Mouse (Mus musculus) embryo, embryonic 10 days (tissue): ENCODE data around the gene Camta1.

Source experiments
- DNase-seq: peaks from one replicate; pipeline ENCODE4 v3.0.0-alpha.2; 2015; ENCODE audit warnings: low spot score

The Camta1 gene

DNA sequence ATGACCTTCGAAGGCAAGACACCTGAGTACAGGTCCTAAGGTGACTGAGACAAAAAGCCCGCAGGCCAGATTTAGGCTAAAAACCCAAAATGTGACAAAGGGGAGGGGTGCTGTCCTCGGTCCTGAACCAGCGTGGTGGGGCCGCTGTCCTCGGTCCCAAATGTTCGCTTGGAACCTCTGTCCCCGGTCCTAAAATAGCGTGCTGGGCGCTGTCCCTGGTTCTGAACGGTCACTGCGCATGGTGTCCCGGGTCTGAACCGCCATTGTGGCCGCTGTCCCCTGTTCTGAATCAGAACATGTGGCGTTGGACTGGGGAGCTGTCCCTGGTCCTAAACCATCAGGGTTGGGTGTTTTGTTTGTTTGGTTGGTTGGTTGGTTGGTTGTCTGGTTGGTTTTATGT is 257.2 kb downstream of the Camta1 start:
- DNase-seq: peak; percentile 96

DNA sequence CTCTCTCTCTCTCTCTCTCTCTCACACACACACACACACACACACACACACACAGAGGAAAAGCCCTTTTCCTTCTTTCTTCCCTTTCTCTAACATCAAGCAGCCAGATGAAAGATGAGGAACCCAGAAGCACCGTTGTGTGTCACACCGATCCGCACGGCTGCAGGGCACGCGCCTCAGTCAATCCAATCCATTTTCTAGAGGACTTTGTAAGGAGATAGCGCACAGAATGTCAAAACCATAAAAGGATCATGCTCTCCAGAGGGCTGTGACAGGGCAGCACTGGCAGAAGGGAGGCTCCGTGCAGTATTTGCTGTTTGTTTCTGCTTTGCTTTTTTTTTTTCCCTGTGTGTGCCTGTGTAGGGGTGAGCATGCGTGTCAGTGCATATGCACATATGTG is 258.1 kb downstream of the Camta1 start:
- no peak for DNase-seq

DNA sequence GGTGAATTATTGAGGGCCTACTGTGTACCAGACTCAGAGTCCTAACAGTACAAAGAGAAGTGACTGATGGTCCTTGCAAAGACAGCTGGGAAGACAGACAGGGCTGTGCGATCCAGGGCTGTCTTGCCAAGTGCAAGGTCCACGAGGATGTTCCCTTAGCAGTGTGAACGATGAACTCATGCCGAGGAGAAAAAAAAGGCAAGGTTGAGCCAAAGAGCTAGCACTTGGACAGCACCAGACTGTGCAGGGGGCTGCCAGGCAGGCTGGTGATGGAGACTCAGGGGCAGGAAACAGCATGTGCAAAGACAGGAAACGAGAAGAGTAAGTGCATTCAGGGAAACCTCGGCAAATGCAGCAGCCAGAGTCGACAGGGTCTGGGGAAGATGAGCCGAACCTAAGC is 266.6 kb downstream of the Camta1 start:
- no peak for DNase-seq

DNA sequence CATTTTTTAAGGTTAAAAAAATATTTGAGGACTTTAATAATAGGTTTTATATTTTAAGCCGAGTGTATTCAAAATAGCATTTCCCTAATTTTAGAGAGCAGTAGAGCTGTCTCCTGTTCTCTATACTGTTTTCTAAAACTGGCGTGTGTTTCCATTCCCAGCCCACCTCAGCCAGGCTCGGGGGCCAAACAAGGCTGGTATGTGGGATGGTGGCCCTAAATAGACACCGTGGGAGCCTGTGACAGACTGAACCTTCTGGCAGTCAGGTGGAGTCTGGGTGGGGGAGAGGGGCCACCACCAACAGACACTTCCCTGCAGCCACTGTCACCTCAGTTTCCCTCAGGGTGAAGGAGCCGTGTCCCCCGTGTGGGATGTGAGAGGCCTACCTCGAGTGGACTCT is 268.6 kb downstream of the Camta1 start:
- DNase-seq: no peak

DNA sequence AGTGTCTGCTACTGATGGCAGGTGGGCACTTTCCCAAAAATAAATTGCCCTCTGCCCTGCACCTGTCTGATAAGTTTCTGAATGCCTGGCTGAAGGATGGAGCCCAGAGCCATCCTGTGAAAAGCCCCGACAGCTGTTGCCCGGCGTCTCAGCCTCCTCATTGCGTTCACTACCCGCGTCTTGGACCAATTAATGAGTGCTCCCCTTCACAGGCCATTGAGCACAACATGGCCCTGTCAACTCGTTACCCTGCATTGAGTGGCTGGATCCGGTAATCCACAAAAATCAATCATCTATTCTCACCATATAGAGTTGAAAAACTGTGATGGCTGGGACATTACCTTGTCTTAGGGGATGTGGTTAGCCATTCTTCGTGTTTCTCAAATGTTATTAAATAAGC is 275.6 kb downstream of the Camta1 start:
- DNase-seq: no peak

DNA sequence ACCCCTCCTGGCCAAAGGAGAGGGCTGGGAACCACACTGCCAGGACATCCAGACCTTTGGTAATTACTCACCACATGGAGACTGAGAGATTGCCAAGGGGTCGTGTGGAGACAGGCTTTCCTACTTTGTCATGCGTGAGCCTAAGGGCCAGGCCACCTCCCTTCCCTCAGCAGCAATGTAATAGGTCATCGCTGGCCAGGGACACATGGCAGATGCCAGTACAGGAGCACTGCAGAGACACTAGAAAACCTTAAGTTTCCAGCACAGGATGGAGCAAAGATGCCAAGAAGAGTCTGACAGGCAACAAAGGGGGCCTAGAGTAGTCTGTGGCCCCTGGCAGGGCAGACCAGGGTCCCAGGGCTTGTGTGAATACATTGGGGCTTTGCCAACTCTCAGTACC is 283.7 kb downstream of the Camta1 start:
- no peak for DNase-seq

DNA sequence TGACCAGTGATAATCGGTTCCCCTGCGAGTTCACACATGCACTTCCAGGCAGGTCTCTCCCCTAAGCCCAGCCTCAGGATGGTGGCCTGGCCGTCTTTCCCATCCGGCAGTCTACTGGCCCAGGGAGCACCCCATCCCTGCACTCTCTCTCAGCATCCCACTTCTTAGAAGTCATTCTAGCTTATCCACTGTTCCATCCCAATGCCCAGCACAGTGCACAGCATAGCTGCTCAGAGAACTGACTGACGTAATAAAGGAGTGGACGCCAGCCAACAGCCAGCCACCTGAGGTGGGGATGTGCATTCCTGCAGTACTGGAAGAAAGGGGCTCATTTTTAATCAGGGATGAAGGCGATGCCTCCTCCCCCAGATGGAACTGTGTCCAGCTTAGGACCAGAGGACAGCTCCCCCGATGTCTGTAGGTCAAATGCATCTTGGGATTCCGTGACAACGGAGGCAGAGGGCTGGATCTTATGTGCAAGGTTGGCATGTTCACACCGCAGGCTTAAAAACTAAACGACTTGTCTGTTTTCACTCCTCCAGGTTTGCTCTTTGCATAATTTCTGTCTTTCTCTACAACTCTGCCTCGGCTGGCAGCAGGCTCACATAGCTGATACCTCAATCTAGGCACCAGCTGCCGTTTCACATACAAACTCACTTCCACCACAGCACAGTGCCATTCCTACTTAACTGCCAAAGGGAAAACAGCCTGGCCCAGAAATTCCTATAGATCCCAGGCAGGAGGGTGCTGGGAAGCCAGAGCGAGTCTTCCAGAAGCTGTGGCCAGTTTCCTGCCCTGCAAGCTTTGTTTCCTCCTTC is 285.2 kb downstream of the Camta1 start:
- DNase-seq: no peak

DNA sequence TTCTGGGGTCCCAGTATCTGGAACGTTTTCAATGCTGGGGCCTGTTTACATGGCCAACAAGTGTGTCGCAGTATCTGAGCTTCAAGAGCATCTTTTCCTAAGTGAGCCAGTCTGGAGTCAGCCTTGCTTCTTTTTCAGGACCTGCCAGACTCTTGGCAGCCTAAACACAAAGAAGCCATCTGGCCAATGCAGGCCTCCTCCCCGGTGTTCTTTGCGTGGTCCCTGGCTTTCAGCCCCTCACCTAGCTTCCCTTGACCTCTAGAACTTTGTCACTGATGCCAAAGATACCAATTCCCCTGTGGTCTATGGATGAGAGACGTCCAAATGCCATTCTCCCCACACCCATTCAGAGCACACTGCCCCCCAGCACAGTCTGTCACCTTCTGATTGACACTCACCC is 289.0 kb downstream of the Camta1 start:
- no peak for DNase-seq

DNA sequence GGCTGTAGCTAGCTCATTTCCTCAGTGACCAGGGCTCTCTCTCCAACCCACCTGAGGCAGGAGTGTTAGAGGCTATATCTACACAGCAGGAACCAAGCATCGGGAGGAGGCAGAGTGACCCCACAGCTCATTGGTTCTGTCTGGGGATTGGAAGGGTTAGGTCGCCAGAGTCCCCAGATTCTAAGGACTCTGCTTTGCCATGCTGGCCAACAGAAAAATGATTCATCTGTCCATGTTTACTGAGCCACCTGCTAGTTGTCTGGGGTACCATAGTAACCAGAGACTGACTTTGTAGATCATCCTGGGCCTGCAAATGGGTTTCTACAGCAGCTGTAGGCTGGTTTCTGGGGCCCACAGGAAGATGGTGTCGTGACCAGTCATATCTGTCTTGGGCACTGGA is 292.1 kb downstream of the Camta1 start:
- no peak for DNase-seq

DNA sequence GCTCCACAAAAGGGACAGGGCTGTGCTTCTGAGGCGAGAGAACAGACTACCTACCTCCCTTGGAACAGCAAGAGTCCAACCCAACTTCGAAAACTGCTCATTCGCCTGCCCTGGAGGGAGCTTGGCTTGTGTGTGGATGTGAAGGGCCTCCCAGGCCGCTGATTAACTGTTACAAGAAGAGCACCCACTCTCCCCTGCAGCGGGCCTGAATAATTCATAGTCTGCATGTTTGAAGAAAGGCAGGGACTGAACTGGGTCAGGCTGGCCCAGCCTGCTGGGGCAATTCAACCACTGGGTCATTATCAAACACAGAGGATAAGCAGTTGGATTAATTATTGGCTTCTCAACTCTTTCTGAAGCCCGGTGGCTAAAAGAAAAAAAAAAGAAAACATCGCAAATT is 292.8 kb downstream of the Camta1 start:
- DNase-seq: no peak

DNA sequence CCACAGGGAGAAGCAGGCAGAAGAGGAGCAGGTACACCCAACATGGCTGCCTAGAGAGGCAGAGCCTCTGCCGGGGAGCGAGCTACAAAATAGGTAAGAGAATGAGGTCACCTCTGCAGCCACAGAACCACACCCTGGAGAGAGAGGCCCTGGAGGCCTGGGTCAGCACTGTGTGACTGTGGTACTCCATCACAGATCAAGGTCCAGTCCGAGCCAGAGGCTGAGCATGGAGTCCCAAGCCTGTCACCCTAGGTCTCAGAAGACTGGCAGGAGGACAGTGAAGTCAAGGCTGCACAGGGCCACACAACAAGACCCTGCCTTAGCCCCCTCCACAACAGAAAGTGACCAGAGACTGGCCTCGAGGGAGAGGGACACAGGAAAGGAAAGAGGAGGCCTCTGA is 294.6 kb downstream of the Camta1 start:
- DNase-seq: no peak

DNA sequence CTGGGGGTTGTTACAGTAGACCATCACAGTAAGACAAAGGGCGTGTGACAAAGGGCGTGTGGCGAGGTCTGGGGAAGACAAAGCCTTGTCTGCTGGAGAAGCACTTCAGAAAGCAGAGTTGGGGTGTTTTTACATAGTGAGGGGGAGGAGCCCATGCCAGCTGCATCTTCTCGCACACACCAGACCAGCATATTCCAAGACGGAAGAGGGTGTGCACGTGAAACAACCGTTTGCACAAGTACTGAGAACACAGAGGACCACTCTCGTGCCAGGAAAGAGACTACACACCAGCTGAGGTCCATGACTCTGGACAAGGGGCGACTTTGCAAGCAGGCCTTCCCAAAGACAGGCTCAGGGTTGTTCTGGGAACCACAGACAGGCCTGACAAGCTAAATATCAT is 306.2 kb downstream of the Camta1 start:
- no peak for DNase-seq

DNA sequence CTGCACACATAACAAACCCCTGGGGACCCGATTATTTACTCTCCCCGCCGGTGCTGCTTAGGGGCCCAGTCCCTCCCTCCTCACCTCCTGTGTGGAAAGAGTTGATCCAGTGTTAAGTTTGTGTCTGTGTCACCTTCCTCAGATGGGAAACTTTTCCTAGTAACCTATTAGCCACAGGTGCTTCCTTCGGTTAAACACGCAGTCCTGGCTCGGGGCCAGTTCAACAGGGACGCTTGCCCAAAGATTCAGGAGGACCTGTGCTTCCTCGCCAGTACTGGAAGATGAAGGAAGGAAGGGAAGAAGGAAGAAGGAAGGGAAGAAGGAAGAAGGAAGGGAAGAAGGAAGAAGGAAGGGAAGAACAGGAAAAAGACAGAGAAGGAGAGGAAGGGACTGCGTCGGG is 312.2 kb downstream of the Camta1 start:
- no peak for DNase-seq

DNA sequence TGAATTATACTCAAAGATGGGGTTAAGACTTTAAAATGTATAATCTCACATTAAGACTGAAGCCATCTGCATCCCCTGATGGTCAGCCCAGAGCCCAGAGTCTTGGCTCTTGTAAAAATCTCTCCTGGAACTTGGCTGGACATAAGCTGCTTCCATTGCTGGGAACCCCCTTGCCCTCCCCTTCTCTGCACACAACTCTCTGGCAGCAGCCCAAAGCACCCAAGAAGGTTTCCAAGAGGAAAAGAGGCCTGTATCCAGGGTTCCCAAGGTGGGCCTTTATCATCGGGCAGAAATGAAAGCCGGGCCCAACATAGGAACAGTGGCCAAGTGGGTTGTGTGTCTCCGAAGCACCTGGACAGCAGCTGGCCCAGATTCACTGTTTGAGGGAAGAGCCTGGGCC is 316.2 kb downstream of the Camta1 start:
- DNase-seq: no peak

DNA sequence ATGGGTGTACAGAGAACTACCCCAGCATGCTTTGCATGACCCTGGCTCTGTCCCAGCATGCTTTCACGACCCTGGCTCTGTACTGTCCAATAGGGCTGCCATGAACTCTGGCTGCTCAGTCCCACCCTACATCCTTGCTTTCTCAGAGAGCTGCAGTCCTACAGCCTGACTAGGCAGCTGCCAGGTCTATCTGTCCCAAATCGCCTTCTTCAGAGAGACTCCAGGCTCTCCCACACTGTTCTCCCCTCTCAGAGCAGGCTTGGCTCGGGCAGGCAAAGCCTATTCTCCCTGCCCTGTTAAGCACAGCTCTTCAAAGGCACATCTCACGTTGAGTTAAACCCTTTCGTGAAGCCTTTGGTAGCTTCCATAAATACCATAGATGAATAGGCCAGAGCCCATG is 317.5 kb downstream of the Camta1 start:
- DNase-seq: no peak

DNA sequence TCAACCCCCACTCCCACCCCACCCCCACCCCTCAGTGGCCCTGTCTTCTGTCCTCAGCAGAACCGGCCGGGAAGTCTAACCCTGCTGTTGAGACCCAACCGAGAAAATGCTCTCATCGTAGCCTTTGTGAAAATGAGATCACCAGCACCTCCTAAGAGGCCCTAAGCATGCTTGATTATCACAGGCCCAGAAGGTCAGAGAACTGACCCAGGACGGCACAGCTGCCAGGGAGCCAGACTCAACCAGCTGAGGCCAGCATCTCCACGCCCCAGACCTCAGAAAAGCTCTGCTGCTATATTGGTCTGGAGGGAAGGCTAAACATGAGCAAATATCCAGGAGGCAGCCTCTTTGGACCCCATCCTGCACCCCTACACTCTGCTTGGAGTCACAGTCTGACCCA is 321.1 kb downstream of the Camta1 start:
- no peak for DNase-seq

DNA sequence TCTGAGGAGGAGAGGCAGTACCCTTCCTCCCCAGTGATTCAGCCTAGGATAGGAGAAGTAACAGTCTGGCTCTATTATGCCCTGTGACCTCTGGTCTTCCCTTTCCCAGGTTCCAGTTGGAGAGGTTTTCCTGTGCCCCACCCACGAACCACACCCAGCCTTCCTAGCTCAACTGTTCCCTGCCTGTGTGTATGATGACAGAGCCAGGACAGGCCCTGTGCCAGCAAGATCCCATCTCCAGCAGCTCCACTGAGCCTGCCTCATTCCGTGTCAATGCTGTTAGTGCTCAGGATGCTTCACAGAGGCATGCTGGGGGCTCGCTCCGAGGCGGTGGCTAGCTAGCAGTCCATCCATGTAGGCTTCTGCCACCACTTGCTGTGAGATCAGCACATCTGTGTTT is 321.8 kb downstream of the Camta1 start:
- no peak for DNase-seq

DNA sequence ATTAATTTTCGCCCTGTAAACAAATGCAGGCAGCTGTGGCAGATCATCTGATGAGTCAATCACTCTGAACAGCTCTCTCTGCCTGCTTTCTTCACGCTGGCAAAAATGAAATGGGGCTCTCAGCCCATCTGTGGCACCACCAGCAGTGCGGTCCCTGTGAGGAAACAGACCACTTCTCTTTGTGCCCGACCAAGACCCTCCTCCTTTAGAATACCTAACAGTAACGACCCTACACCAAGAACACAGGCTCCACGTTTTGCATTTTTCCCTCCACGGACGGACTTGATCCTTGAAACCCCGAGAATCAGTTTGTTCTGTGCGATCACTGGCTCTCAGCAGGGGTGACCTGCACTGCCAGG is 322.5 kb downstream of the Camta1 start:
- no peak for DNase-seq

DNA sequence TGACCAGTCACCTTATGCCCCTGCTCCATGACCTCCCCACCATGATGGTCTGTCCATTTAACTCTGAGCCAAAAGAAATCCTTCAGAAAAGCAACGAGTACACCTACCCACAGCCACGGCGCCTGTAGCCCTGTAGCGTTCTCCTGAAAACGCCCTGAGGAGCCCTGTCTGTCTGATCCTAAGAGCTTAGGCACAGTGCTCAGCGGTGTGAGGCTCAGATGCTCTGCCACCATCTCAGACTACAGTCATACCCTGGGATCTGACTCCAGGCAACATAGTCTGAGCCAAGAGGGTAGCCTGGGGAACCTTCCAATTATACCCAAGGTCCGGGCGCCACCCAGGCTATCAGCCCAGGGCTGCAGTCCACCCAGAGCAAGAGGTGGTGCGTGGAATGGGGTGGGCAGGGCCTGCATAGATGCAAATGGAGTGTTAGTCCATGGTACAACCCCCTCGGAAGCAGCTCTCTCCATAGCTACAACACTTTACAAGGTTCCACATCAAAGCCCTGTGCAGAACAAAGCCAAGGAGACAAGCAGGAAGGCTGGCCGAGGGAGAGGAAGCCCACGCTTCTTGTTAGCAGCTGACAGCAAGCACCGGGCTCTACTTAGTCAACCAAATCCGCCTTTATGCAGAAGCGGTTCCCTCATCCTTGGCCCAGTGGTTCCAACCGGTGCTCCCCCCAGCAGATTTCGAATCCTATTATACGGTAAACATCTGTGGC is 323.1 kb downstream of the Camta1 start:
- DNase-seq: no peak

DNA sequence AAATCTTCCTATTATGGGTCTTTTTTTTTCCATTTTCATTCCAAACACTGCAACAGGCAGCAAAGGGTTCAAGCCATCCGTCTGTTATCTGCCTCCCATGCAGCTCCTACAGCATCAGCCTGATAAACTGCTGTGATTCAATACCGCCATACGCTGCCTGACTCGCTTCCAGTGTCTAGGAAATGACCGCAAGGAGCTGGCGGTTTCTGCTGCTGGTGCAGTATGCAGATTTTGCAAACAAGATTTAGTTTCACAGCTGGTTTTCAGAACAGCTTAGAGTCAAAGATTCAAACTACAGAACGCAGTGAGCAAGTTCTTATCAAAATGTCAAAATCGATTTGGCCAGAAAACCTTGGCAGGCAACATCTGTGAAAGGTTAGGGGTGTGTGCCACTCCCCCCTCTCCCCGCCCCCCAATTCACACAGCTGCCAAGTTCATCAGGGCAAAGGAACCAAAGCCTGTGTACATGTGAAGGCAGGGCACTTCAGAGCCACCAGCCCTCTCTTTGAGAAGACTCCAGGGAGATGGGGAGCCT is 325.7 kb downstream of the Camta1 start:
- peak; percentile 27 for DNase-seq

DNA sequence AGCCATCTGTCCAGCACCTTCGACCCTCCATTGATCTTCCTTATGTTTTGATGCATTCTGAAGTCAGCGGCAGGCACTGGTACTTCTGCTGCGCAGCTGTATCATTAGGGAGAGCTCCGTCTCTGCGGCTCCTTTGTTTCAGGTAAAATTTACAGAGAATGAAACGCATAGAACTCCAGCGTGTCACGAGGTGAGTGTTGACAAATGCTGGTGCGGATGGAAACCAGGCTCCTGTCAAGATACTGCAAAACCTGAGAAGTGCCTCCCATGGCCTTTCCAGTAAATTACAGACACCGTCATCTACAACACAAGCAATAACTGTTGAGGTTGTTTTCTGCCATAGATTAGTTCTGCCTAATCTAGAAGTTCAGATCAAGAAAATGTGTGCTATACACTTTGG is 328.2 kb downstream of the Camta1 start:
- peak; percentile 26 for DNase-seq

DNA sequence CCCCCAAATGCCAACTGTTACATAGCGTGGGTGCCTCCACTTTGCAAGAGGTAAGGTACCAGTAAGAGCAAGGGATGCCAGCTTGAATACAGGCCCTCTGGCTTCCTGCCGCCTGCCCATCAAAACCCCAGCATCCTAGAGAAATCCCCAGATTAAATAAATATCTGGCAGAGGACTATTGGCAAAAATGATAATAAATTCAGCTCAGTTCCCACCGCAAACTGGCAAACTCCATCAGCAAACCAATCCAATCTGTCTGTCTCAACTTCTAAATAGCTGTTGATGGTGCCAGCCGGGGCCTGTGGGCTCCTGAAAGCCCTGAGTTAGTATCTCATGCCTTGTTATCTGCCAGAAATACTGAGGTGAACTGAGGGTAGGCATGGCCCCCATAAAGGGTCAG is 333.2 kb downstream of the Camta1 start:
- no peak for DNase-seq

DNA sequence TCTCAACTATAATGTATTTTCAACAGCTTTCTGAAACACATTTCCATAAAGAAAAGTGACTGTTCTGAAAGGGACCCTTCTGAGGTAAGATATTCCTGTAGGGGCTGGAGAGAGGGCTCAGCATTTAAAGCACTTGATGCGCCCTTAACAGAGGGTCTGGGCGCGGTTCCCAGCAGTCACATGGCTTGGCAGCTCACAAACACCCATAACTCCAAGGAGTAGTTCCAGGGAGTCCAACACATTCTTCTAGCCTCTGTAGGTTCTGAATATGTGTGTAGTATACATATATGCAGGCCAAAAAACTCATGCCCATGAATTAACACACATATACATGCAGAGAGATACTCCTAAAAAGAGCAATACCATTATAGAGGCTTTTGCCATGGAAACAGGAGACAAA is 333.9 kb downstream of the Camta1 start:
- DNase-seq: no peak

DNA sequence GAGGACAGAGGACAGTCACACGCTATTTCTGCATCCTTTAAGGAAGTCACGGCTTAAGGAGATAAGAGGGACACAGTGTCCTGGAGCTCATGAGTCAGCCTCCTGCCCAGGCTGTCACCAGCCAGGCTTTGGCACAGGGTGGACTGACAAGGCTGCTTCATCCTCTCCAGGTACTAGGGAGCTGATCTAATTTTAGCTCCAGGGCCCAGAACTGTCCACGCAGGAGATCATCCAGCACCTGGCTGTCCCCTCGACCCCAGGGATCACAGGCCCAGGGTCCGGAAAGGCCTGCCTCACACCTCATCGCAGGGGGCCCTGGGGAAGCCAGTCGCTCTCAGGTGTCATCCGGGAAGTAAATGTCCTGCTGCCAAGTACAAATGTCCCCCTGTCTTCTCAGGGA is 341.6 kb downstream of the Camta1 start:
- DNase-seq: no peak
